Mouse (Mus musculus) CH12.LX (cell line): ENCODE data around the gene Brinp2.

Source experiments
- CTCF ChIP-seq, 2 experiments: IDR thresholded peaks in 1 of 2; conservative IDR thresholded peaks in 1 of 2; 2 replicates each; pipeline ENCODE4 v1.5.1; 2011 to 2012; ENCODE audit warnings: low read depth in 2 of 2, low read length in 2 of 2, improper control_type of control experiment in 1 of 2, inconsistent platforms in 1 of 2, mild to moderate bottlenecking in 1 of 2, moderate library complexity in 1 of 2
- ELF1 ChIP-seq: IDR thresholded peaks from 2 replicates; pipeline ENCODE4 v1.6.1; 2014; ENCODE audit warnings: low read depth, mild to moderate bottlenecking, inconsistent platforms, low read length, improper control_type of control experiment
- EP300 ChIP-seq: IDR thresholded peaks from 2 replicates; pipeline ENCODE4 v1.6.1; 2011; ENCODE audit warnings: low read length, improper control_type of control experiment
- GABPA ChIP-seq: IDR thresholded peaks from 2 replicates; pipeline ENCODE4 v1.6.1; 2012; ENCODE audit warnings: low read depth, low read length, improper control_type of control experiment, inconsistent platforms; ENCODE audit not compliant: insufficient replicate concordance
- JUN ChIP-seq: IDR thresholded peaks from 2 replicates; pipeline ENCODE4 v1.6.1; 2011; ENCODE audit warnings: low read depth, mild to moderate bottlenecking, low read length, improper control_type of control experiment, moderate library complexity; ENCODE audit not compliant: insufficient read depth
- JUND ChIP-seq: conservative IDR thresholded peaks from 2 replicates; pipeline ENCODE4 v1.6.1; 2011; ENCODE audit warnings: low read depth, low read length, improper control_type of control experiment
- MAX ChIP-seq: IDR thresholded peaks from 2 replicates; pipeline ENCODE4 v1.6.1; 2011; ENCODE audit warnings: low read length, improper control_type of control experiment
- POLR2A ChIP-seq: IDR thresholded peaks from 2 replicates; pipeline ENCODE4 v1.6.1; 2011; ENCODE audit warnings: low read depth, mild to moderate bottlenecking, improper control_type of control experiment, low read length
- TBP ChIP-seq: conservative IDR thresholded peaks from 2 replicates; pipeline ENCODE4 v1.6.1; 2011; ENCODE audit warnings: low read depth, low read length, improper control_type of control experiment
- USF1 ChIP-seq: IDR thresholded peaks from 2 replicates; pipeline ENCODE4 v1.6.1; 2014; ENCODE audit warnings: low read depth, mild to moderate bottlenecking, inconsistent platforms, low read length, improper control_type of control experiment
- ZC3H11A ChIP-seq: IDR thresholded peaks from 2 replicates; pipeline ENCODE4 v1.6.1; 2012; ENCODE audit warnings: low read depth, mild to moderate bottlenecking, inconsistent platforms, low read length, improper control_type of control experiment
- ZKSCAN1 ChIP-seq: IDR thresholded peaks from 2 replicates; pipeline ENCODE4 v1.6.1; 2012; ENCODE audit warnings: low read depth, inconsistent platforms, low read length, improper control_type of control experiment, borderline replicate concordance

- no peak for TF ChIP-seq JUND
- no peak for TF ChIP-seq ZC3H11A
- TF ChIP-seq GABPA = no peak
- no peak for TF ChIP-seq CTCF (conservative IDR thresholded peaks at IDR 0.05 in 1 of 2, IDR thresholded peaks at IDR 0.05 in 1 of 2; ENCODE audit: low read depth in 2 of 2, low read length in 2 of 2)
- TF ChIP-seq JUN = no peak
- TF ChIP-seq USF1 = no peak
- no peak for TF ChIP-seq POLR2A
- no peak for TF ChIP-seq ELF1
- TF ChIP-seq EP300 = no peak
- TF ChIP-seq ZKSCAN1 = no peak
- TF ChIP-seq TBP = no peak
- TF ChIP-seq MAX = no peak
Measured at GRCm38 (mm10) chr1:158386781-158387180, 30.7 kb upstream of the Brinp2 start.
